18 mouse cellular contexts compared by ENCODE assay signal in the genomic region with DNA sequence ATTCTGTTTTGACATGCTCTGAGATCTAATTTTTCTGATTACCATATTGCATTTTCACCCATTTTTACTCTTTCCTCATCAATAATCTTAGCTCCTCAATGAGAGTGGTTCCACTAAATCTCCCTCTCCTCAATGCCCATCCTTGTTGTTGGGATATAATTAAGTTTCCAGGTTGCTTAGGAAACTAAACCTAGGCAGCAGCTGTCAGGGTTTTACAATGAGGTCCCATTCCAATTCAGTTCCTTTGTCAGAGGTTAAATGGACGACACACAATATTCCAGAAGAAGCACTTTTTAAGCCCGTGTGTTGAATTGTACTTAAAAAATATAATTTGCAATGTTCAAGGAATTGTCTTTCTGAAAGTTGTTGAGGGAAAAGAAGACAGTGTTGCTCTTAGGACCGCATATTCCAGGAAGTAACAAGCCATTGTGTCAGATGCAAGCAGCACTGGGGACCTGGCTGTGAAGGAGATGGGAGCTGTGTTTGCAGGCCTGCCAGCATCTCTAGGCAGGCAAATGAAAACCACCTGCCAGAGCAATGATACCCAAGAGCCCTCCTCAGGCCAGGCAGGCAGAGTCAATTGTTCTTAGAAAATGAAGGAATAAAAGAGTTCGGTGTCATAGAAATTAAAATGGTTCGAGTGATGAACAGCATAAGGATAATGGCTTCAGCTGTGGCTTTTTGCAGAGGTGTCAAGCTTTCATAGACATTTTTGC.
DNase-seq lines count a peak whose midpoint lies in the region; ATAC-seq lines count a peak whose summit lies in the region.
"Had no signal": no experiment of that assay in that cellular context is flagged by ENCODE, and none has a peak within 500 bp of the region (broad histone marks: within the 10 kb centered on the region; RNA-seq: fewer than 3 reads in every experiment).

No protein-coding gene starts in this region.

- H3K36me3 ChIP-seq in hindbrain, embryonic 14.5 days (replicated peaks; ENCODE audit: control insufficient read depth, insufficient read depth), result no peaks in the 10 kb centered on the region
- no peaks in the 10 kb centered on the region for H3K36me3 ChIP-seq in midbrain, embryonic 16.5 days (ENCODE audit: control insufficient read depth, insufficient read depth, low read length)
- H3K36me3 ChIP-seq: lung, embryonic 15.5 days had no signal

- no peak overlapping the region for H3K9ac ChIP-seq in hindbrain, embryonic 14.5 days
- H3K9ac ChIP-seq in midbrain, embryonic 16.5 days (ENCODE audit: low read depth, low read length), result no peak overlapping the region
- H3K9ac ChIP-seq: lung, embryonic 15.5 days had no signal

- no peak overlapping the region for H3K4me3 ChIP-seq in hindbrain, embryonic 14.5 days (replicated peaks; ENCODE audit: low read length)
- no peak overlapping the region for H3K4me3 ChIP-seq in midbrain, embryonic 16.5 days (ENCODE audit: low read depth, low read length)
- H3K4me3 ChIP-seq: lung, embryonic 15.5 days had no signal

- H3K4me2 ChIP-seq in hindbrain, embryonic 14.5 days (replicated peaks), result no peak overlapping the region
- H3K4me2 ChIP-seq in midbrain, embryonic 16.5 days (ENCODE audit: low read length), result no peak overlapping the region
- H3K4me2 ChIP-seq: liver, embryonic 11.5 days; lung, embryonic 15.5 days had no signal

- 24% methylated on average over 5 of the region's 5 CpGs for WGBS in hindbrain, embryonic 14.5 days
- 23% methylated on average over 5 of the region's 5 CpGs for whole genome bisulfite sequencing in midbrain, embryonic 16.5 days

- no peak for ATAC-seq in hindbrain, embryonic 14.5 days (ENCODE audit: low FRiP score)
- ATAC-seq in midbrain, embryonic 16.5 days, result no peak

- no peaks in the 10 kb centered on the region for H3K9me3 ChIP-seq in hindbrain, embryonic 14.5 days (ENCODE audit: control insufficient read depth, low read length)
- H3K9me3 ChIP-seq in midbrain, embryonic 16.5 days (replicated peaks; ENCODE audit: control insufficient read depth, low read length, poor library complexity, severe bottlenecking), result no peaks in the 10 kb centered on the region
- H3K9me3 ChIP-seq: lung, embryonic 15.5 days had no signal

- no peaks in the 10 kb centered on the region for H3K27me3 ChIP-seq in hindbrain, embryonic 14.5 days (ENCODE audit: control insufficient read depth, insufficient read depth, low read length)
- H3K27me3 ChIP-seq in midbrain, embryonic 16.5 days (ENCODE audit: control insufficient read depth, insufficient read depth, low read depth, low read length), result no peaks in the 10 kb centered on the region
- H3K27me3 ChIP-seq: CH12.LX; lung, embryonic 15.5 days had no signal

- DNase-seq in cerebellum, postnatal 14 days, result peak; percentile 17 to 18
- DNase-seq in cerebellum, postnatal 36 days, result no peak
- peak; percentile 18 for DNase-seq in left cerebral cortex, postnatal 4 days
- DNase-seq in left cerebral cortex, adult 9 months (ENCODE audit: low spot score in 2 of 2), result no peak
- DNase-seq in hindbrain, embryonic 14.5 days (ENCODE audit: low spot score), result no peak
- no peak for DNase-seq in kidney, adult 8-10 months
- no peak for DNase-seq in adrenal gland, adult 8-10 months
- DNase-seq: adrenal gland, postnatal 25 days; cerebellum, postnatal 25 days; heart, adult 11 months; right cerebral cortex, postnatal 14 days; thymus, postnatal 14 days had no signal

- peaks cover 7% of the 10 kb centered on the region; the same call in 1 of the 2 replicates for H3K4me1 ChIP-seq in hindbrain, embryonic 14.5 days (replicated peaks; ENCODE audit: control insufficient read depth, insufficient read depth, low read length)
- no peaks in the 10 kb centered on the region for H3K4me1 ChIP-seq in midbrain, embryonic 16.5 days (ENCODE audit: control insufficient read depth, insufficient read depth, low read length)
- H3K4me1 ChIP-seq: lung, embryonic 15.5 days had no signal

- intact Hi-C loops in left cerebral cortex, postnatal 4 days (cut with DNase I), result no loop called here

- H3K27ac ChIP-seq in hindbrain, embryonic 14.5 days, result 0 out of 2 replicates have a peak overlapping the region, but pooled peaks have one; percentile 10
- H3K27ac ChIP-seq in midbrain, embryonic 16.5 days (ENCODE audit: low read length), result peak overlapping the region; percentile 50; the same call in 1 of the 2 replicates
- H3K27ac ChIP-seq: kidney, postnatal 0 days; lung, embryonic 15.5 days; stomach, postnatal 0 days had no signal

Comparison
In these comparisons a context has a peak if more than half of its experiments do, and no peak if none do; other contexts are left out.
1. DNase-seq: peak in cerebellum, postnatal 14 days (2 of 2) and left cerebral cortex, postnatal 4 days (single experiment); none in cerebellum, postnatal 36 days (0 of 2), left cerebral cortex, adult 9 months (0 of 2), hindbrain, embryonic 14.5 days (single experiment), kidney, adult 8-10 months (0 of 2) and adrenal gland, adult 8-10 months (single experiment).